Mouse (Mus musculus) hindbrain, embryonic 11.5 days (tissue): ENCODE results near the gene Nkd1. TPM values are rescaled to one million over a fixed set of nuclear protein-coding genes. Genes with fewer than 3 reads are reported as not detected.

Experiments used
- ATAC-seq: fragments of 200-750 bp; cut with Nextera tagmentation; 2 replicates; pipeline ENCODE4 v1.8.0; 2017; ENCODE audit warnings: mild to moderate bottlenecking, moderate TSS enrichment, moderate library complexity; ENCODE audit not compliant: low FRiP score
- DNase-seq: peaks from one replicate; pipeline ENCODE4 v3.0.0-alpha.2; 2015; ENCODE audit warnings: low spot score
- H3K27ac ChIP-seq: fragments of 300-500 bp; sonication (generic); 2 replicates; pipeline ENCODE4 v1.5.1; 2014; ENCODE audit warnings: mild to moderate bottlenecking, low read depth, low read length
- H3K27me3 ChIP-seq: fragments of 300-500 bp; sonication (generic); 2 replicates; pipeline ENCODE4 v1.6.1; 2014; ENCODE audit warnings: mild to moderate bottlenecking, low read length, moderate library complexity, mixed read lengths; ENCODE audit not compliant: control insufficient read depth, insufficient read depth
- H3K36me3 ChIP-seq: fragments of 300-500 bp; sonication (generic); 2 replicates; pipeline ENCODE4 v1.6.1; 2014; ENCODE audit warnings: mild to moderate bottlenecking, low read length, moderate library complexity, mixed read lengths; ENCODE audit not compliant: control insufficient read depth, insufficient read depth
- H3K4me1 ChIP-seq: fragments of 300-500 bp; sonication (generic); replicated peaks from 2 replicates; pipeline ENCODE4 v1.6.1; 2014; ENCODE audit warnings: low read length, mixed read lengths; ENCODE audit not compliant: control insufficient read depth, insufficient read depth
- H3K4me2 ChIP-seq: fragments of 300-500 bp; sonication (generic); replicated peaks from 2 replicates; pipeline ENCODE4 v1.6.1; 2014; ENCODE audit warnings: mild to moderate bottlenecking, low read depth, low read length
- H3K4me3 ChIP-seq: fragments of 300-500 bp; sonication (generic); 2 replicates; pipeline ENCODE4 v1.5.1; 2014; ENCODE audit warnings: low read depth, low read length
- H3K9ac ChIP-seq: fragments of 300-500 bp; sonication (generic); 2 replicates; pipeline ENCODE4 v1.6.1; 2014; ENCODE audit warnings: low read depth, low read length
- H3K9me3 ChIP-seq: fragments of 300-500 bp; sonication (generic); 2 replicates; pipeline ENCODE4 v1.6.1; 2016; ENCODE audit warnings: low read length; ENCODE audit not compliant: control insufficient read depth
- WGBS: fragments of 180-500 bp; shearing (Covaris S2); extraction: QIAGEN DNeasy Blood & Tissue Kit; methylation state at CpG from one replicate; pipeline ENCODE4 v1.1.7; 2014; 5-methylcytosine and 5-hydroxymethylcytosine counted together
- polyA plus RNA-seq: library from polyadenylated mRNA; unstranded; fragments of >200 nt; fragmentation: Nextera tagmentation; extraction: Ambion mirVana; gene quantifications from 2 replicates; pipeline ENCODE4 v1.2.1, GENCODE M21; 2014

Nkd1 gene
- polyA plus RNA-seq, 1 experiment from 2014 or later, result 89.8 TPM

DNA sequence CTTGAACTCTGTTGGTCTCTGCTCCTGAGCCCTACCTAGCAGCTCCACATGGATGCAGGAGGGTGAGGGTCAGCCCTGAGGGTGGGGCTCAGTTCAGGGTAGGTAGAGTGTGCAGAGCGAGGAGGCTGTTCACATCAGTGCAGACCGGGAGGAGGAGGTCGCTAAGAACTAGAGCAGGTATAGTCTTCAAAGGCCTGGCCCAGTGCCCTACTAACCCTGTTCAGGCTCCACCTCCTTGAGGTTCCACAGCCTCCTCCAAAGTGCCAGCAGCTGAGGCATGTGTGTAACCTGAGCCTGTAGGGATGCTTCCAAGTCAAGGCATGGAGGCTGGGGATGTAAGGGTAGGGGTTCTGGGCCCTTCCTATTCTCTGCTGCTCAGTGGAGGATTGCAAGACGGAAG is 23.5 kb downstream of the Nkd1 start:
- Histone ChIP-seq H3K27me3 (no peaks in the 10 kb centered on the region), H3K9ac (no peak overlapping the region), H3K27ac (no peak overlapping the region), H3K4me1 (no peaks in the 10 kb centered on the region), H3K9me3 (no peaks in the 10 kb centered on the region), H3K36me3 (no peaks in the 10 kb centered on the region), H3K4me3 (no peak overlapping the region), H3K4me2 (no peak overlapping the region)
- DNase-seq, result no peak
- ATAC-seq, result no peak
- 79% methylated on average over 4 of the region's 4 CpGs for WGBS

DNA sequence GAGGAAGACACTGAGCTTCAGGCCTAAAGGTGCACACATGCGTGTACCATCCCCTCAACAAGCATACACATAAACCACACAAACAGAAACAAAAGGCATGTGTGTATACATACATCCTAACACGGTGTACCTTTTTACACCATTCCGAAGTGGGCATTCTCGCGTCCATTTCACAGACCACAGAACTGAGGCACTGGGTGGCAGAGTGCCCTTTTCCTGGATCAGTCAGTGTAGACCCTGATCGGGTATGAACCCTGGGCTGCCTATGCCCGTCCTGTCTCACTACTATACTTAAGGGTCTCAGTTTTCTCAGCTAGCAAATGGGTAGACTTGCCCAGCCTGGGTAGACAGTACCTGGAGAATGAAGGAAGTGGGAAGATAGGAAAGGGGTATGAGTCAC is 24.3 kb downstream of the Nkd1 start:
- no peak overlapping the region for H3K4me2 ChIP-seq
- ATAC-seq (no peak), DNase-seq (no peak)
- no peaks in the 10 kb centered on the region for H3K36me3 ChIP-seq
- H3K9ac ChIP-seq, result no peak overlapping the region
- no peaks in the 10 kb centered on the region for H3K27me3 ChIP-seq
- H3K4me1 ChIP-seq, result no peaks in the 10 kb centered on the region
- H3K27ac ChIP-seq, result no peak overlapping the region
- H3K4me3 ChIP-seq, result no peak overlapping the region
- H3K9me3 ChIP-seq, result no peaks in the 10 kb centered on the region
- 94% methylated on average over 7 of the region's 7 CpGs for WGBS

DNA sequence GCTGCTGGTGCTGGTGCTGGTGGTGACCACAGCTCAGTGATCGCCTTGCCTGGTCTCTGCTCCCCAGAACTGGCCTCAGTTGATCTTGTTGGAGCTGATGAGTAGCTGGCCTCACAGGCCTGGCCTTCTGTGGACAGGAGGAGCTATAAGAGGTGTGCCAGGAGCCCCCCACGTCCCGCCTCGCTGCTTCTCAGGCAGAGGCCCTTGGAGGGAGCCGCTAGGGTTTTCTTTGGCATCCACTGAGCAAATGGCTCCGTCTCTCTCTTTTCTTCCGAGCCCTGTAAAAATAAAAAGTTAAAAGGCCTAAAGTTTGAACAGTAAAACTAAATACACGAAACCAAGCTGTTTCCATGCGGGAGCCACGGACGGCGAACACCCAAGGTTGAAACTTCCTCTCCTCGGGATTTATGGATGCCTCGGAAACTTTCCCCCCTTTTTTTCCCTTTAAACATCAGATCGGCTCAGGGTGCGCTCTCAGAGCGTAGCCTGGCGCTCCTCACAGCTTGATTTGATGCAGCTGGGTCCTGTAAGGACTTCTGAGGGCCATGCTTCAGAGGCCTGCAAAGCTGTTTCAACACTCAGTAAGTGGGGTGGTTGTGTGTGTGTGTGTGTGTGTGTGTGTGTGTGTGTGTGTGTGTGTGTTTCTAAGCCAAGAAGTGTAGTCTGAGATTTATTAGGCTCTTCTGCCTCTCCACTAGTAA is 25.0 kb downstream of the Nkd1 start:
- H3K9ac ChIP-seq, result no peak overlapping the region
- no peaks in the 10 kb centered on the region for H3K4me1 ChIP-seq
- no peak for DNase-seq
- no peaks in the 10 kb centered on the region for H3K27me3 ChIP-seq
- no peak overlapping the region for H3K4me2 ChIP-seq
- no peak overlapping the region for H3K4me3 ChIP-seq
- no peak overlapping the region for H3K27ac ChIP-seq
- WGBS, result 88% methylated on average over 18 of the region's 18 CpGs
- ATAC-seq, result no peak
- no peaks in the 10 kb centered on the region for H3K9me3 ChIP-seq
- no peaks in the 10 kb centered on the region for H3K36me3 ChIP-seq

DNA sequence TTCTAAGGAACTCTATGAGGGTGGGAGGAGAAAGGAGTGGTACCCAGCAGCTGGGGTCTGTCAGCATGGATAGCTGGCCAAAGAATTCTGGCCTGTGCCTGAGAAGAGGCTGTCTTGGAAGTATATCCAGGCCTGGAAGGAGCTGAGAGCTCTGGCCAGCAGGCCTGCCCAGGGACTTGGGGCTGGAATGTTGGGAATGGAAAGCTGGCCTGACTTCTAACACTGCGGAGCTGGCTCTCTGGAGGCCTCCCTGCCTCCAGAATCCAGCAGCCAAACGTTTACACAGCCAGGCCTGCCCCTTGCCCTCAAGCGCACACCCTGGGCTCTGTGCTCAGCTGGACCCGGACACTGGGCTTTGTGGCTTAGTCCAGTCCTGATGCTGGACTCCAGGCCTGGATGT is 34.5 kb downstream of the Nkd1 start:
- Histone ChIP-seq H3K4me1 (no peaks in the 10 kb centered on the region), H3K36me3 (no peaks in the 10 kb centered on the region), H3K9me3 (no peaks in the 10 kb centered on the region), H3K27me3 (no peaks in the 10 kb centered on the region), H3K9ac (no peak overlapping the region), H3K27ac (no peak overlapping the region), H3K4me2 (no peak overlapping the region), H3K4me3 (no peak overlapping the region)
- WGBS, result 44% methylated on average over 4 of the region's 4 CpGs
- DNase-seq (no peak), ATAC-seq (no peak)

DNA sequence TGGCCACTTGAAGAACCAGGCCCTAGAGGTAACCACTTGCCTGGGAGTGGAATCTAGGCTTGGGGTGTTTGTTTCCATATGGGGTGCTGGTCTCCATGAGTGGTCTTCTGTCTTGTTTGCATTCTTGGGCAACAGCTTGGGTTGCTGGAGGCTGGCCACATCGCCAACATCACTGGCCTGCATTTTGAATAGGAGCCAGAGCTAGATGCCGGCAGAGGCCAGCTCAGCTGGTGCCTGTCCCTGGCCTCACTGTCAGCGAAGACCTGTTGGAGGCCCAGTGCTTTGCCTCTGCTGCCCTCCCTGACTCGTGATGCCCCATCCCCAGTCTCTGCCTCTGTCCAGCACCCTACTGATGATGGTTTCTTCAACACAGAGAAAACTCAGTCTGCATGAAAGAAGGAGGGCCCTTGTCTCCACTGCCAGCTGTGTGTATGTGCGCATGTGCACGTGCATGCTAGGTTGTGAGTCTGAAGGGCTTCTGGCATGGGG is 38.9 kb downstream of the Nkd1 start:
- DNase-seq, result no peak

DNA sequence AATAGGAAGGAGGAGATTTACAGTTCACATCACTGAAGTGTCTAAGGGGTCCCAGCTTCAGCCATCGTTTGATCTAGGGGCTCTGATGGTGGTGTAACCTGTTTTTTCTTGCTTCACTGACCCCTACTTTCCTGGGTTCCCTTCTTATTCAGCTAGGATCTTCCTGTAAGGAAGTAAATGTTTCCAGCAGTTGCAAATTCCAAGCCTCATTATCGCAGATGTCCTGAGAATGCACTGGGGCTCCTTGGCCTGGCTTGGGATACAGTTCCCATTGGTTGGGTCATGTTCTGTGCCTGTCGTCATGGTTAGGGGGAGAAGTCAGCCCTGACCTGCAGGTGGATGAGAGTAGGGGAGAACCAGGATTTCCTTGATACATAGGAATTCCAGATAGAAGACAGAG is 40.2 kb downstream of the Nkd1 start:
- H3K4me3 ChIP-seq, result no peak overlapping the region
- H3K36me3 ChIP-seq, result no peaks in the 10 kb centered on the region
- H3K9me3 ChIP-seq, result no peaks in the 10 kb centered on the region
- ATAC-seq (no peak), DNase-seq (no peak)
- H3K9ac ChIP-seq, result no peak overlapping the region
- no peaks in the 10 kb centered on the region; the same call in 1 of the 2 replicates for H3K4me1 ChIP-seq
- no peak overlapping the region for H3K4me2 ChIP-seq
- no peaks in the 10 kb centered on the region for H3K27me3 ChIP-seq
- H3K27ac ChIP-seq, result no peak overlapping the region
- 85% methylated on average over 3 of the region's 3 CpGs for WGBS

More for the DNA sequence above, 38.9 kb downstream of the Nkd1 start:
- no peak for ATAC-seq
- H3K4me2 ChIP-seq, result no peak overlapping the region
- WGBS, result 94% methylated on average over 6 of the region's 6 CpGs
- no peak overlapping the region for H3K27ac ChIP-seq
- no peak overlapping the region for H3K9ac ChIP-seq
- H3K4me3 ChIP-seq, result no peak overlapping the region
- no peaks in the 10 kb centered on the region for H3K36me3 ChIP-seq
- no peaks in the 10 kb centered on the region for H3K27me3 ChIP-seq
- no peaks in the 10 kb centered on the region for H3K9me3 ChIP-seq
- H3K4me1 ChIP-seq, result no peaks in the 10 kb centered on the region; the same call in 1 of the 2 replicates

DNA sequence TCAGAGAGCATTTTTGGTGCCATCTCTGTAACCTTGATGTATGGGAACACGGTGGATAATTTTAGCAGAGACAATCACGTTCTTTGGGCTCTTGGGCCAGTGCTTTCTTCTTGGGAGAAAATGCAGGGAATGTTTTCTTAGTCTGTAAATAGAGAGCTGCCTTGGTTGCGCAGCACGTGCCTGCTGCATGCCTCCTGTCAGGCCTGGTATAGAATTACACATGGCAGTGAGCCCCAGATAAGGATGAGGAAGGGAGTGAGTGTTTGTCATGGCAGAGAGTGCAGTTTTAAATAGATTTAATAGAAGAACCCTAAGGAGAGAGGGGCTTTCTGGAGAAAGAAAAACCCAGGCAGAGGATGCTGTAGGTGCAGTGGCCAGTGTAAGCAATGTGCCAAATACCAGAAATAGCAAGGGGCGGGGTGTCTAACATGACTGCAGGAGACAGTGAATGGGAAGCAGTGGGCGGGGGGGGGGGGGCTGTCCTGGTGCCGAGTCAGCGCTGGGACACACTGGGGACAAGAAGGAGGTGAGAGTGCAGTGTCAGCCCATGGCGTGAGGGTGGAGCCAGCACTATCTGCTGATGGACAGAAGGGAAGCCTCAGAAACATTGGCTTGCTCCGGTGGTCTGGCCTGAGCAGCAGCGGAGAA is 43.2 kb downstream of the Nkd1 start:
- H3K4me1 ChIP-seq, result no peaks in the 10 kb centered on the region; the same call in 1 of the 2 replicates

DNA sequence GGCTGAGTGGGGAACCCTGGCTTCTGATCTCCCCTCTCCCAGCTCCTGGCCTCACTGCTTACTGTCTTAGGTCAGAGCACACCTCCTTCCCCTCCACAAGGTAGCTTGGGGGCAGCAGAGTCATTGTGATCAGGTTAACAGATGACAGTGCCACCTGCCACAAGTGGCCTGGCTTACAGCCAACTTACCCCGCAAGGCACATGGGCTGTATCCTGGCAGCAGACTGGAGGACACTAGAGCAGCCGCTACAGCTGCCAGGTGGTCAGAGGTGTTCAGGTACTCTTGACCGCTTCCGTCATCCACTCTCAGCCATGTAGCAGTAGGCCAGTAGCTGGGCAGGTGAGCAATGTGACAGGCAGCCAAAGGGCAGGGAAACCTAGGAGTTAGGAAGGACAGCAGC is 45.0 kb downstream of the Nkd1 start:
- Histone ChIP-seq H3K4me3 (no peak overlapping the region), H3K27ac (no peak overlapping the region), H3K9me3 (no peaks in the 10 kb centered on the region), H3K36me3 (no peaks in the 10 kb centered on the region), H3K27me3 (no peaks in the 10 kb centered on the region), H3K4me1 (no peaks in the 10 kb centered on the region; the same call in 1 of the 2 replicates), H3K9ac (no peak overlapping the region), H3K4me2 (no peak overlapping the region)
- 97% methylated on average over 4 of the region's 4 CpGs for WGBS
- DNase-seq, result no peak
- no peak for ATAC-seq

More for the DNA sequence above, 43.2 kb downstream of the Nkd1 start:
- H3K36me3 ChIP-seq, result no peaks in the 10 kb centered on the region
- no peaks in the 10 kb centered on the region for H3K9me3 ChIP-seq
- H3K27me3 ChIP-seq, result no peaks in the 10 kb centered on the region
- ATAC-seq (no peak), DNase-seq (no peak)
- no peak overlapping the region for H3K4me2 ChIP-seq
- H3K4me3 ChIP-seq, result no peak overlapping the region
- H3K27ac ChIP-seq, result no peak overlapping the region
- WGBS, result 53% methylated on average over 10 of the region's 11 CpGs
- H3K9ac ChIP-seq, result no peak overlapping the region
